Mouse (Mus musculus): ENCODE measurements around the gene Blm. TPM values are rescaled to one million over a fixed set of nuclear protein-coding genes. Genes with fewer than 3 reads are reported as not detected.

Gene Blm
- polyA plus RNA-seq, 1 experiment from 2014 or later, result 34.0 TPM

DNA sequence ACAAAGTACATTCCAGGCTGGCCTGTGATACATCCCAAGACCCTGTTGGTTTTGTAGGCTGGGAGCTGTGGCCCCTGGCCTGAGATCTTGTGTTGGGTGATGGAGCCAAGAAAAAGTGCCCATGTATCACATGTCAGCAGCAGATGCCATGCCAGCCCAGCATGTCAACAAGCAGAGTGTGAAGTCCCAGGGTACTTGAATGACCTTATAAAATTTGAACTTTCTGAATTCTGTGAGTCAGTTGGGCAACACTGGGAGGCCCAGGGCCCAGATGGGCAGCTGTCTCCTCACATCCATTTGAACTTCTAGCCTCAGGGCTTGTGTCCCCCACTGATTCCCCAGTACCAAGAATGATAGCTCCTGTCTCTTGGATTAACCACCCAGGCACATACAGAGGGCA, 117.3 kb downstream of the Blm start:
- DNase-seq (ENCODE audit: low spot score) (no peak), ATAC-seq (ENCODE audit: low FRiP score) (no peak)
- Histone ChIP-seq H3K27ac (ENCODE audit: low read depth, low read length) (no peak overlapping the region), H3K4me3 (ENCODE audit: low read depth, low read length) (no peak overlapping the region), H3K9ac (ENCODE audit: low read depth, low read length) (no peak overlapping the region), H3K4me1 (replicated peaks; ENCODE audit: control insufficient read depth, insufficient read depth, low read length) (no peaks in the 10 kb centered on the region), H3K4me2 (replicated peaks; ENCODE audit: low read depth, low read length) (no peak overlapping the region), H3K9me3 (ENCODE audit: control insufficient read depth, low read length) (no peaks in the 10 kb centered on the region), H3K36me3 (ENCODE audit: control insufficient read depth, insufficient read depth, low read length) (no peaks in the 10 kb centered on the region), H3K27me3 (ENCODE audit: control insufficient read depth, insufficient read depth, low read length) (no peaks in the 10 kb centered on the region)

DNA sequence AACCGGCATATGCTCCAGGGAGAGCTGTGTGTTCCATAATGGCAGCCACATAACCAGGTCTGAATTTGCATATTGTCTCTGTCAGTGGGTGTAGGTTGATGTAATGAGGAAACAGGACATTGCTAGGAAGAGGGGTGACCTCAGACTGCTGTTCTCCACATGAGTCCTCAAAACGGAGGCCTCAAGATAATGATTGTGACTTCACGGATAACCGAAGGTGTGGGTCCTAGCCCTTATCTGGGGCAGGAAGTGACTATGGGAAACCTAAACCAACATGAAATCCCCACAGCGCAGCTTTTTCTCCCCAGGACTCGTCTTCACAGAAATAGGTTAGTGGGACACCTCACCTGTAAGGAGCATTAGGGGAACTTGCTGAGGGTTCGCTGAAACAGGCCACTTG, 118.0 kb downstream of the Blm start:
- no peaks in the 10 kb centered on the region for H3K4me1 ChIP-seq (replicated peaks; ENCODE audit: control insufficient read depth, insufficient read depth, low read length)
- H3K4me3 ChIP-seq (ENCODE audit: low read depth, low read length), result no peak overlapping the region
- DNase-seq (ENCODE audit: low spot score) (no peak), ATAC-seq (ENCODE audit: low FRiP score) (no peak)
- no peaks in the 10 kb centered on the region for H3K36me3 ChIP-seq (ENCODE audit: control insufficient read depth, insufficient read depth, low read length)
- no peaks in the 10 kb centered on the region for H3K9me3 ChIP-seq (ENCODE audit: control insufficient read depth, low read length)
- 83% methylated on average over 7 of the region's 7 CpGs for WGBS
- H3K27me3 ChIP-seq (ENCODE audit: control insufficient read depth, insufficient read depth, low read length), result no peaks in the 10 kb centered on the region
- H3K27ac ChIP-seq (ENCODE audit: low read depth, low read length), result no peak overlapping the region
- H3K4me2 ChIP-seq (replicated peaks; ENCODE audit: low read depth, low read length), result no peak overlapping the region
- H3K9ac ChIP-seq (ENCODE audit: low read depth, low read length), result no peak overlapping the region

DNA sequence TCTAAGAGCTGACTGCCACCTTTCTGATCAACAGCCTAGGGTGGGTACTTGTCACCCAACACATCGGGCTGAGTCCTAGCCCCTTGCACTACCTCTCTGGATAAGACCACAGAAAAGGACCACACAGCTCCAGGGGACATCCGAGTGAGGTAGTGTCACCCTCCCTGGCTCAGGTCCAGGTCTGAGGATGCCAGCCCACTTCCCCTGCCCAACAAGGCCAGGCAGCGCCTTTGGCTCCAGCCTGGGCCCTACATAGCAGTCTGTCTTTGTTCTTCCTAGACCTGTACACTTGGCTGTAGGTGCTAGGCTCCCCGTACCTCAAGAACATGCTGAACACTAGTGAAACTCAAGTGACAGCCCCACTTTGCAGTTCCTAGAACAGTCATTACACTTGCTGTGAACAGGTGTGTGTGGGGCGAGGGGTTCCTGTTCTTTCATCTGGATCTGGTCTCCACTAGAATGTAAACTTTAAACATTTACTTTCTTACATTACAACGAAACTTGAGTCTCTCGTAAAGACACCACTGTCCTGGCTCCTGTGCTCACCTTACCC, 120.5 kb downstream of the Blm start:
- 81% methylated on average over 7 of the region's 7 CpGs for WGBS
- Histone ChIP-seq H3K4me2 (replicated peaks; ENCODE audit: low read depth, low read length) (no peak overlapping the region), H3K9ac (ENCODE audit: low read depth, low read length) (no peak overlapping the region), H3K36me3 (ENCODE audit: control insufficient read depth, insufficient read depth, low read length) (no peaks in the 10 kb centered on the region), H3K9me3 (ENCODE audit: control insufficient read depth, low read length) (no peaks in the 10 kb centered on the region), H3K27me3 (ENCODE audit: control insufficient read depth, insufficient read depth, low read length) (no peaks in the 10 kb centered on the region), H3K4me1 (replicated peaks; ENCODE audit: control insufficient read depth, insufficient read depth, low read length) (no peaks in the 10 kb centered on the region), H3K4me3 (ENCODE audit: low read depth, low read length) (no peak overlapping the region), H3K27ac (ENCODE audit: low read depth, low read length) (no peak overlapping the region)
- DNase-seq (ENCODE audit: low spot score) (no peak), ATAC-seq (ENCODE audit: low FRiP score) (no peak)

DNA sequence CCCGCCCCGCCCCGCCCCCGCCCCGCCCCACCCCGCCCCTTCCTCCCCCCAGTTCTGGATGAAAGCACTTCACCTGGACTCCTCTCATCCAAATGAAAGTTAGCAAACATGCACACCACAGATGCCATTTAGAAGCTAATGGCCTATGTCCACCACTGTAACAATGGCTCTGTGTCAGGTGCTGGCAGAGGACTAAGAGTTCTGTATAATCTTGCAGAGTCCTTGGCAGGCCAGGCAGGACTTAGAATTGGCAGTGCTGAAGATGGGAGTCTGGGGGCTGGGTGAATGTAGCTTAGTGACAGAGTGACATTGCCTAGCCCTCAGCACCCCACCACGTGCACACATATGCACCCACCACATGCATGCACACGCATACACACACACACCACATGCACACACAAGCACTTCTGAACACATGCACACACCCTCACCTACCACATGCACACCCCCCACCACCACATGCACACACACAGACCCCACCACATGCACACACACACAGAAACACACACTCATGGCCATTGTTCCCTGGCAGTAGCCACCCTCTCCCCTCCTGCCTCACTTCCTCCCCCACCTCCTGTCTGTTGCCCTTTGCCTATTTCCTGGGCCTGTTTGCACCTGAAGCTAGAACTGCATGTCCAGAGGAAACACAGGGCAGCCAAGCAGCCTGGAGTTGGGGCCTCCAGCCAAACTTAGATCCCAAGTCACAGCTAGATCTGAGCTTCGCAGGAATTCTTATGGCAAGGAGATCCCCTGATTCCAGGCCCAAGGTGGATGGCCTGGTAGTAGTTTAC, 121.2 kb downstream of the Blm start:
- no peak overlapping the region for H3K9ac ChIP-seq (ENCODE audit: low read depth, low read length)
- ATAC-seq (ENCODE audit: low FRiP score) (no peak), DNase-seq (ENCODE audit: low spot score) (no peak)
- no peaks in the 10 kb centered on the region for H3K27me3 ChIP-seq (ENCODE audit: control insufficient read depth, insufficient read depth, low read length)
- no peaks in the 10 kb centered on the region for H3K4me1 ChIP-seq (replicated peaks; ENCODE audit: control insufficient read depth, insufficient read depth, low read length)
- H3K4me3 ChIP-seq (ENCODE audit: low read depth, low read length), result no peak overlapping the region
- H3K27ac ChIP-seq (ENCODE audit: low read depth, low read length), result no peak overlapping the region
- no peaks in the 10 kb centered on the region for H3K9me3 ChIP-seq (ENCODE audit: control insufficient read depth, low read length)
- H3K36me3 ChIP-seq (ENCODE audit: control insufficient read depth, insufficient read depth, low read length), result no peaks in the 10 kb centered on the region
- WGBS, result 91% methylated on average over 7 of the region's 9 CpGs
- no peak overlapping the region for H3K4me2 ChIP-seq (replicated peaks; ENCODE audit: low read depth, low read length)

DNA sequence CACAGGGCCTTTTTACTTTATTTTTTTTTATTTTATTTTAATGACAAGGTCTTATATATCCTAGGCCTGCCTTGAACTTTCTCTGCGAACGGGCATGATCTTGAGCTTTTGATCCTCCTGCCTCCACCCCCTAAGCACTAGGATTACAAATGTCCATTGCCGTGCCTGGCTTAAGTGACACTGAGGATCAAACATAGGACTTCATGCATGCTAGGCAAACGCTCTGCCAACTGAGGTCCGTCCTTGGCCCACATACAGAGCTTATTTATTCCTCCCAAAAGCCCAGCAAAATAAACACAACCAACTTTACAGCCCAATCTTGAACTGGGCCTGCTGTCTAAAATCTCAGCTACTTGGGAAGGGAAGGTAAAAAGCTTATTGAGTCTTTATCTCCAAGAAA, 122.1 kb downstream of the Blm start:
- DNase-seq (ENCODE audit: low spot score), result no peak
- no peak for ATAC-seq (ENCODE audit: low FRiP score)
- H3K27ac ChIP-seq (ENCODE audit: low read depth, low read length), result no peak overlapping the region
- no peak overlapping the region for H3K4me2 ChIP-seq (replicated peaks; ENCODE audit: low read depth, low read length)
- 82% methylated on average over 5 of the region's 5 CpGs for WGBS
- no peaks in the 10 kb centered on the region for H3K4me1 ChIP-seq (replicated peaks; ENCODE audit: control insufficient read depth, insufficient read depth, low read length)
- H3K9ac ChIP-seq (ENCODE audit: low read depth, low read length), result no peak overlapping the region
- no peaks in the 10 kb centered on the region for H3K9me3 ChIP-seq (ENCODE audit: control insufficient read depth, low read length)
- H3K36me3 ChIP-seq (ENCODE audit: control insufficient read depth, insufficient read depth, low read length), result no peaks in the 10 kb centered on the region
- H3K27me3 ChIP-seq (ENCODE audit: control insufficient read depth, insufficient read depth, low read length), result no peaks in the 10 kb centered on the region
- H3K4me3 ChIP-seq (ENCODE audit: low read depth, low read length), result no peak overlapping the region

DNA sequence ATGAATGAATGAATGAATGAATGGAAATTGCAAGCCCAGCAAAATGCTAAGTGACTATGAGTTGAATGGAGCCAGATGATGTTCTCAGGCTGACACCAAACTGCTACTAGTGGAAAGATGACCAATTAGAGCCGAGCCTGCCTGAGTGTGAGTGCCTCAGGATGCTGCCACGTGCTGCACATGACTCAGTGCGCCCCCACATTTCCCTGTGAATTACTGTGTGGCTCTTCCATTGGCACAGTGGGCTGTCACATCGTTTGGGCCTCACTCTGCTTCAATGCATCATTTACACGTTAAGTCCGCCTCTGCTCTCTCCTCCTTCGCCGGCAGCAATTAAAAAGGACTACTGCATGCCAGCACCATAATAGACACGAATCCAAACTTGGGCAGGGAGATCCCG, 122.6 kb downstream of the Blm start:
- DNase-seq (ENCODE audit: low spot score), result no peak
- Histone ChIP-seq H3K9ac (ENCODE audit: low read depth, low read length) (no peak overlapping the region), H3K27me3 (ENCODE audit: control insufficient read depth, insufficient read depth, low read length) (no peaks in the 10 kb centered on the region), H3K27ac (ENCODE audit: low read depth, low read length) (no peak overlapping the region), H3K4me1 (replicated peaks; ENCODE audit: control insufficient read depth, insufficient read depth, low read length) (no peaks in the 10 kb centered on the region), H3K4me2 (replicated peaks; ENCODE audit: low read depth, low read length) (no peak overlapping the region), H3K4me3 (ENCODE audit: low read depth, low read length) (no peak overlapping the region), H3K36me3 (ENCODE audit: control insufficient read depth, insufficient read depth, low read length) (no peaks in the 10 kb centered on the region), H3K9me3 (ENCODE audit: control insufficient read depth, low read length) (no peaks in the 10 kb centered on the region)
- 82% methylated on average over 10 of the region's 10 CpGs for WGBS
- no peak for ATAC-seq (ENCODE audit: low FRiP score)

DNA sequence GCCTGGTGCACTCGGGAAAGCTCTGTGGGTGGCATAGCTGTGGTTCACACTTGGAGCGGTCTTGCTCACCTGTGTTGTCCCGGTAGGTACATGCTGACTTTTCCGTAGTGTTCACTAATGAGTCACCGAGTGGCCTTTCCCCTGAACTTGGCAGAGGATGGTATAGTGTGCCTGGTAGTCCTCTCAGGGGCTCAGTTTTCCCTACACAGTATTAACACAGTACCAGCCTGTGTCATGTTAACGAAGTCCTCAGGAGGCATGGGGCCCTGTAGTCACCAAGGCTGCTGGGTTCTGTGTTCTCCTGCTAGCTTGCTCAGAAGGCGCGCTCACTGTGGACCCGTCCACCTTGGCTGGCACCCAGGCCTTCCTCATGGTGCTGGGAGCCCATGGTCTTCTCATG, 124.5 kb downstream of the Blm start:
- Histone ChIP-seq H3K27ac (ENCODE audit: low read depth, low read length) (no peak overlapping the region), H3K9ac (ENCODE audit: low read depth, low read length) (no peak overlapping the region), H3K9me3 (ENCODE audit: control insufficient read depth, low read length) (no peaks in the 10 kb centered on the region), H3K36me3 (ENCODE audit: control insufficient read depth, insufficient read depth, low read length) (no peaks in the 10 kb centered on the region), H3K4me3 (ENCODE audit: low read depth, low read length) (no peak overlapping the region), H3K4me2 (replicated peaks; ENCODE audit: low read depth, low read length) (no peak overlapping the region), H3K4me1 (replicated peaks; ENCODE audit: control insufficient read depth, insufficient read depth, low read length) (no peaks in the 10 kb centered on the region), H3K27me3 (ENCODE audit: control insufficient read depth, insufficient read depth, low read length) (no peaks in the 10 kb centered on the region)
- WGBS, result 83% methylated on average over 9 of the region's 9 CpGs
- DNase-seq (ENCODE audit: low spot score) (no peak), ATAC-seq (ENCODE audit: low FRiP score) (no peak)

DNA sequence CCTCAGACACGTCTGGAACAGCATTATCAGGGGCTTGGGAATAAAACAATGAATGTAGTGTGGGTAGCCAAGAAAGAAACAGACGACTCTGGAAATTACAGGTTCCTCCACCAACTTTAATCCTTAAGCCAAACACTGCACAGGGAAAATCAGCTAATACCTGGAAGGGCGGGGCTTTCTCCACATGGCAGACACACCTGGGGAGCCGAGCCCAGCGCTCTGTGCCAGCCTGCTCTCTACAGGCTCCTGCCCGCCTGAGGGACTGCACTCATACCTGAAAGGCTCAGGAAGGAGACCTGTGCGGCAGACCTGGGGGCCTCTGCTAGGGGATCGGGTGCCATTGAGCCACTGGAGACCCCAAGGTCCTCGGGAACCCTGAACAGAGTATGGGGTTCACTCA, 127.2 kb downstream of the Blm start:
- H3K27me3 ChIP-seq (ENCODE audit: control insufficient read depth, insufficient read depth, low read length), result no peaks in the 10 kb centered on the region
- WGBS, result 83% methylated on average over 9 of the region's 9 CpGs
- ATAC-seq (ENCODE audit: low FRiP score), result no peak
- no peak overlapping the region for H3K9ac ChIP-seq (ENCODE audit: low read depth, low read length)
- H3K9me3 ChIP-seq (ENCODE audit: control insufficient read depth, low read length), result no peaks in the 10 kb centered on the region
- no peak for DNase-seq (ENCODE audit: low spot score)
- H3K27ac ChIP-seq (ENCODE audit: low read depth, low read length), result no peak overlapping the region
- no peaks in the 10 kb centered on the region for H3K4me1 ChIP-seq (replicated peaks; ENCODE audit: control insufficient read depth, insufficient read depth, low read length)
- H3K36me3 ChIP-seq (ENCODE audit: control insufficient read depth, insufficient read depth, low read length), result no peaks in the 10 kb centered on the region
- H3K4me2 ChIP-seq (replicated peaks; ENCODE audit: low read depth, low read length), result no peak overlapping the region
- no peak overlapping the region for H3K4me3 ChIP-seq (ENCODE audit: low read depth, low read length)

DNA sequence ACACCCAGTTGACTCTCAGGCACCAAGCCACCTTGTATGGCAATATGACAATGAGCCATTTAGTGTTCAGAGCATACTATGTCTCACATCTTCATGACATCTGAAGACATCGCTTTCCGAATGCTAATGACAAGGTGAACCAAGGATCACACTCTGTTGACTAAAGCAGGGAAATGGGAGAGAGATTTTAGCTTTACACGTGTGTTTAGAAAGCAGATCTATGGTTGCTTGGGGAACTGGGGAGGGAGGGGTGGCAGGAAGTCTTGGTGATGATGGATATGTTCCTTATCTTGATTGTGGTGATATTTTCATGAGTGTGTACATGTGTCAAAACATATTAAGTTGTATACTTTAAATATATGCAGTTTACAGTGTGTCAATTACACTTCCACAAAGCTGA, 128.7 kb downstream of the Blm start:
- H3K4me2 ChIP-seq (replicated peaks; ENCODE audit: low read depth, low read length), result no peak overlapping the region
- H3K9me3 ChIP-seq (ENCODE audit: control insufficient read depth, low read length), result no peaks in the 10 kb centered on the region
- no peaks in the 10 kb centered on the region for H3K27me3 ChIP-seq (ENCODE audit: control insufficient read depth, insufficient read depth, low read length)
- 89% methylated on average over 3 of the region's 3 CpGs for WGBS
- no peaks in the 10 kb centered on the region for H3K36me3 ChIP-seq (ENCODE audit: control insufficient read depth, insufficient read depth, low read length)
- H3K4me3 ChIP-seq (ENCODE audit: low read depth, low read length), result no peak overlapping the region
- no peak for ATAC-seq (ENCODE audit: low FRiP score)
- peaks cover 6% of the 10 kb centered on the region; the same call in 1 of the 2 replicates for H3K4me1 ChIP-seq (replicated peaks; ENCODE audit: control insufficient read depth, insufficient read depth, low read length)
- H3K27ac ChIP-seq (ENCODE audit: low read depth, low read length), result no peak overlapping the region
- no peak for DNase-seq (ENCODE audit: low spot score)
- H3K9ac ChIP-seq (ENCODE audit: low read depth, low read length), result no peak overlapping the region

All from hindbrain, embryonic 11.5 days (tissue).